Mouse (Mus musculus) midbrain, postnatal 0 days (tissue): ENCODE results near the gene Trmt10a. TPM values are rescaled to one million over a fixed set of nuclear protein-coding genes. Genes with fewer than 3 reads are reported as not detected.

Experiments
- ATAC-seq: fragments of 200-750 bp; cut with Nextera tagmentation; 2 replicates; pipeline ENCODE4 v1.8.0; 2017; ENCODE audit warnings: moderate number of reproducible peaks, mild to moderate bottlenecking, moderate TSS enrichment, moderate library complexity; ENCODE audit not compliant: low FRiP score
- DNase-seq: peaks from one replicate; pipeline ENCODE4 v3.0.0-alpha.2; 2015; ENCODE audit warnings: low spot score
- H3K27ac ChIP-seq: fragments of 300-500 bp; sonication (generic); 2 replicates; pipeline ENCODE4 v1.5.1; 2014; ENCODE audit warnings: low read depth, mild to moderate bottlenecking, low read length, mixed read lengths
- H3K27me3 ChIP-seq: fragments of 300-500 bp; sonication (generic); 2 replicates; pipeline ENCODE4 v1.6.1; 2014; ENCODE audit warnings: low read length, control low read depth, mixed read lengths; ENCODE audit not compliant: insufficient read depth
- H3K36me3 ChIP-seq: fragments of 300-500 bp; sonication (generic); 2 replicates; pipeline ENCODE4 v1.6.1; 2014; ENCODE audit warnings: low read length, control low read depth, mixed read lengths; ENCODE audit not compliant: insufficient read depth
- H3K4me1 ChIP-seq: fragments of 300-500 bp; sonication (generic); 2 replicates; pipeline ENCODE4 v1.6.1; 2014; ENCODE audit warnings: mild to moderate bottlenecking, control low read depth, antibody characterized with exemption, low read length, mixed read lengths; ENCODE audit not compliant: insufficient read depth
- H3K4me2 ChIP-seq: fragments of 300-500 bp; sonication (generic); 2 replicates; pipeline ENCODE4 v1.6.1; 2014; ENCODE audit warnings: low read depth, mild to moderate bottlenecking, low read length, mixed read lengths; ENCODE audit not compliant: poor library complexity, severe bottlenecking
- H3K4me3 ChIP-seq: fragments of 300-500 bp; sonication (generic); 2 replicates; pipeline ENCODE4 v1.5.1; 2014; ENCODE audit warnings: low read depth, mild to moderate bottlenecking, low read length, moderate library complexity
- H3K9ac ChIP-seq: fragments of 300-500 bp; sonication (generic); replicated peaks from 2 replicates; pipeline ENCODE4 v1.6.1; 2014; ENCODE audit warnings: mild to moderate bottlenecking, low read length, moderate library complexity, mixed read lengths; ENCODE audit not compliant: poor library complexity, severe bottlenecking
- H3K9me3 ChIP-seq: fragments of 300-500 bp; sonication (generic); 2 replicates; pipeline ENCODE4 v1.6.1; 2016; ENCODE audit warnings: low read length, control low read depth
- CTCF ChIP-seq: IDR thresholded peaks from 2 replicates; pipeline ENCODE4 v1.5.1; 2016; ENCODE audit warnings: antibody characterized with exemption, mild to moderate bottlenecking
- WGBS: fragments of 180-500 bp; shearing (Covaris S2); extraction: QIAGEN DNeasy Blood & Tissue Kit; methylation state at CpG from one replicate; pipeline ENCODE4 v1.1.7; 2014; 5-methylcytosine and 5-hydroxymethylcytosine counted together
- polyA plus RNA-seq: library from polyadenylated mRNA; unstranded; fragments of >200 nt; fragmentation: Nextera tagmentation; extraction: Ambion mirVana; gene quantifications from 2 replicates; pipeline ENCODE4 v1.2.1, GENCODE M21; 2015
- total RNA-seq: library from RNA; depleted of rRNA; stranded (reverse); fragments of >200 nt; gene quantifications from 2 replicates; pipeline ENCODE4 v1.2.3, GENCODE M21; 2014; rRNA removed

Trmt10a gene
- total and polyA plus RNA-seq, 2 experiments from 2014 or later: 2.5 to 9.5 TPM

GRCm38 (mm10) chr3:138193683-138194302, 50.5 kb downstream of the Trmt10a start, which contains the start of gene 4930579F01Rik:
Gene 4930579F01Rik (minus strand): TSS chr3:138193825.
- Histone ChIP-seq H3K9me3 (no peaks in the 10 kb centered on the region), H3K4me1 (no peaks in the 10 kb centered on the region), H3K4me3 (no peak within 1 kb of the TSS), H3K27ac (no peak within 1 kb of the TSS), H3K27me3 (no peaks in the 10 kb centered on the region), H3K36me3 (no peaks in the 10 kb centered on the region), H3K9ac (no peak within 1 kb of the TSS), H3K4me2 (no peak within 1 kb of the TSS)
- no peak for ATAC-seq
- no peak for TF ChIP-seq CTCF
- DNase-seq: no peak
- 82% methylated on average over 15 of the region's 15 CpGs for WGBS

- H3K4me1 ChIP-seq: no peaks in the 10 kb centered on the region
- H3K9ac ChIP-seq: no peak overlapping the region
- no peaks in the 10 kb centered on the region for H3K9me3 ChIP-seq
- no peaks in the 10 kb centered on the region for H3K27me3 ChIP-seq
- no peak overlapping the region for H3K4me2 ChIP-seq
- no peaks in the 10 kb centered on the region for H3K36me3 ChIP-seq
- H3K27ac ChIP-seq: no peak overlapping the region
- no peak for TF ChIP-seq CTCF
- H3K4me3 ChIP-seq: no peak overlapping the region
- 85% methylated on average over 14 of the region's 14 CpGs for WGBS
- ATAC-seq: no peak
- DNase-seq: no peak
Observed at GRCm38 (mm10) chr3:138197093-138197492, 53.8 kb downstream of the Trmt10a start.

GRCm38 (mm10) chr3:138197556-138197955, 54.3 kb downstream of the Trmt10a start:
- no peak for TF ChIP-seq CTCF
- H3K36me3 ChIP-seq: no peaks in the 10 kb centered on the region
- DNase-seq (no peak), ATAC-seq (0 out of 2 replicates have a peak, but pooled peaks have one; percentile 17)
- no peaks in the 10 kb centered on the region for H3K27me3 ChIP-seq
- no peak overlapping the region for H3K27ac ChIP-seq
- WGBS: 61% methylated on average over 9 of the region's 9 CpGs
- H3K9ac ChIP-seq: 0 out of 2 replicates have a peak overlapping the region, but pooled peaks have one; percentile 24
- H3K4me3 ChIP-seq: no peak overlapping the region
- H3K4me1 ChIP-seq: no peaks in the 10 kb centered on the region
- H3K4me2 ChIP-seq: no peak overlapping the region
- no peaks in the 10 kb centered on the region for H3K9me3 ChIP-seq

- Histone ChIP-seq H3K9me3 (no peaks in the 10 kb centered on the region), H3K4me3 (peak overlapping the region; percentile 29), H3K27ac (no peak overlapping the region), H3K4me2 (peak overlapping the region; percentile 45), H3K36me3 (no peaks in the 10 kb centered on the region), H3K27me3 (no peaks in the 10 kb centered on the region), H3K4me1 (no peaks in the 10 kb centered on the region), H3K9ac (no peak overlapping the region; the same call in 1 of the 2 replicates)
- peak; percentile 98 for TF ChIP-seq CTCF
- ATAC-seq (peak; percentile 95), DNase-seq (peak; percentile 96)
- 20% methylated on average over 20 of the region's 20 CpGs for WGBS
Observed at GRCm38 (mm10) chr3:138197973-138198721, 54.9 kb downstream of the Trmt10a start.

- Histone ChIP-seq H3K4me2 (peak overlapping the region; percentile 45; the same call in 1 of the 2 replicates), H3K9ac (no peak overlapping the region), H3K4me3 (no peak overlapping the region; the same call in 1 of the 2 replicates), H3K4me1 (no peaks in the 10 kb centered on the region), H3K27me3 (no peaks in the 10 kb centered on the region), H3K9me3 (no peaks in the 10 kb centered on the region), H3K36me3 (no peaks in the 10 kb centered on the region), H3K27ac (no peak overlapping the region)
- WGBS: 67% methylated on average over 7 of the region's 7 CpGs
- no peak for TF ChIP-seq CTCF
- no peak for DNase-seq
- ATAC-seq: no peak
Observed at GRCm38 (mm10) chr3:138198722-138199068, 55.4 kb downstream of the Trmt10a start.

- H3K36me3 ChIP-seq: no peaks in the 10 kb centered on the region
- no peak overlapping the region for H3K4me2 ChIP-seq
- no peak overlapping the region for H3K9ac ChIP-seq
- H3K4me3 ChIP-seq: no peak overlapping the region
- no peak overlapping the region for H3K27ac ChIP-seq
- 90% methylated on average over 3 of the region's 3 CpGs for WGBS
- no peaks in the 10 kb centered on the region for H3K4me1 ChIP-seq
- TF ChIP-seq CTCF: no peak
- no peaks in the 10 kb centered on the region for H3K27me3 ChIP-seq
- no peaks in the 10 kb centered on the region for H3K9me3 ChIP-seq
- DNase-seq (no peak), ATAC-seq (no peak)
Observed at GRCm38 (mm10) chr3:138208821-138209220, 65.6 kb downstream of the Trmt10a start.

Other genes starting within 250 kb of the Trmt10a start
- gene Lamtor3, start 224.9 kb upstream of the Trmt10a start, total RNA-seq: 87.1 and 97.7 TPM in 2 replicates
- 113 and 122 TPM in 2 replicates for gene Lamtor3, start 224.9 kb upstream of the Trmt10a start, polyA plus RNA-seq
- 2.3 and 4.0 TPM in 2 replicates for gene Dapp1, start 161.9 kb upstream of the Trmt10a start, total RNA-seq
- 1.3 and 1.9 TPM in 2 replicates for gene Dapp1, start 161.9 kb upstream of the Trmt10a start, polyA plus RNA-seq
- 0.11 and 0.24 TPM in 2 replicates for gene 1110002E22Rik, start 78.4 kb upstream of the Trmt10a start, total RNA-seq
- gene 1110002E22Rik, start 78.4 kb upstream of the Trmt10a start, polyA plus RNA-seq: 0.04 and 0.05 TPM in 2 replicates
- not detected in 2 replicates for gene Gm5105, start 76.1 kb upstream of the Trmt10a start, total RNA-seq
- gene Gm5105, start 76.1 kb upstream of the Trmt10a start, polyA plus RNA-seq: 0.11 and 0.12 TPM in 2 replicates
- gene Mttp, start 1.5 kb downstream of the Trmt10a start, total RNA-seq: 4.9 and 8.1 TPM in 2 replicates
- 6.1 and 6.7 TPM in 2 replicates for gene Mttp, start 1.5 kb downstream of the Trmt10a start, polyA plus RNA-seq
- gene 4930579F01Rik, start 50.4 kb downstream of the Trmt10a start, total RNA-seq: not detected in 2 replicates
- not detected in 2 replicates for gene 4930579F01Rik, start 50.4 kb downstream of the Trmt10a start, polyA plus RNA-seq
- gene Adh7, start 74.3 kb downstream of the Trmt10a start, total RNA-seq: 0.99 and 3.2 TPM in 2 replicates
- 1.5 and 2.0 TPM in 2 replicates for gene Adh7, start 74.3 kb downstream of the Trmt10a start, polyA plus RNA-seq
- gene Adh1, start 117.5 kb downstream of the Trmt10a start, total RNA-seq: 0.80 and 4.2 TPM in 2 replicates
- gene Adh1, start 117.5 kb downstream of the Trmt10a start, polyA plus RNA-seq: 3.2 and 4.0 TPM in 2 replicates
- gene Adh6a, start 169.8 kb downstream of the Trmt10a start, total RNA-seq: not detected in 2 replicates
- gene Adh6a, start 169.8 kb downstream of the Trmt10a start, polyA plus RNA-seq: not detected in 2 replicates
- 0.38 and 0.71 TPM in 2 replicates for gene Adh6b, start 198.3 kb downstream of the Trmt10a start, total RNA-seq
- 0.15 and 0.20 TPM in 2 replicates for gene Adh6b, start 198.3 kb downstream of the Trmt10a start, polyA plus RNA-seq